Mouse (Mus musculus) layer of hippocampus, adult 8-10 months (tissue): ENCODE results near the gene Anxa9. TPM values are rescaled to one million over a fixed set of nuclear protein-coding genes. Genes with fewer than 3 reads are reported as not detected.
"Not testable (repeated sequence)": the region's sequence is repeated elsewhere in the genome, so short reads cannot be mapped to it uniquely, and the experiment has no call there.

Experiments
- DNase-seq, 2 experiments: peaks; one replicate each; pipeline ENCODE4 v3.0.0; 2022; ENCODE audit warnings: low spot score in 2 of 2
- total RNA-seq, 4 experiments: library from RNA; stranded (reverse); gene quantifications; 2 replicates each; pipeline ENCODE4 v1.2.4; 2022

The Anxa9 gene
- 1 to 10 TPM in 2 of 4 experiments, under 1 TPM in 2; 0.85 to 1.4 (median 1.2) TPM for total RNA-seq

- no peak for DNase-seq
These were observed at the start of gene Anxa9 for GRCm38 (mm10) chr3:95307100-95307499. Anxa9 (minus strand) TSS chr3:95307176.

GRCm38 (mm10) chr3:95355911-95356544, 49.1 kb upstream of the Anxa9 start:
- DNase-seq, result not testable (repeated sequence)

GRCm38 (mm10) chr3:95349491-95349890, 42.5 kb upstream of the Anxa9 start:
- DNase-seq, result no peak

GRCm38 (mm10) chr3:95348343-95348742, 41.4 kb upstream of the Anxa9 start:
- not testable (repeated sequence) for DNase-seq

GRCm38 (mm10) chr3:95346454-95346853, 39.5 kb upstream of the Anxa9 start:
- no peak for DNase-seq

- not testable (repeated sequence) for DNase-seq
These were observed 36.5 kb upstream of the Anxa9 start for GRCm38 (mm10) chr3:95343356-95344000.

- no peak for DNase-seq
These were observed 31.3 kb upstream of the Anxa9 start for GRCm38 (mm10) chr3:95338251-95338650.

- no peak for DNase-seq
These were observed 30.4 kb upstream of the Anxa9 start for GRCm38 (mm10) chr3:95337345-95337744.

GRCm38 (mm10) chr3:95331528-95331927, 24.6 kb upstream of the Anxa9 start:
- no peak for DNase-seq

- no peak for DNase-seq
These were observed 21.9 kb upstream of the Anxa9 start for GRCm38 (mm10) chr3:95328803-95329404.

GRCm38 (mm10) chr3:95324454-95325144, 17.6 kb upstream of the Anxa9 start:
- no peak for DNase-seq

GRCm38 (mm10) chr3:95323429-95323828, 16.5 kb upstream of the Anxa9 start:
- DNase-seq, result no peak

GRCm38 (mm10) chr3:95319701-95320625, 13.0 kb upstream of the Anxa9 start:
- DNase-seq, result peak; percentile 38 to 52

- DNase-seq, result no peak
These were observed 12.1 kb upstream of the Anxa9 start for GRCm38 (mm10) chr3:95319110-95319509.

- peak in 1 of 2 experiments; percentile 23 for DNase-seq
These were observed 11.6 kb upstream of the Anxa9 start for GRCm38 (mm10) chr3:95318548-95318947.

- DNase-seq, result peak in 1 of 2 experiments; percentile 37
These were observed 10.6 kb upstream of the Anxa9 start for GRCm38 (mm10) chr3:95317414-95318080.

GRCm38 (mm10) chr3:95315844-95316550, 9.0 kb upstream of the Anxa9 start:
- DNase-seq, result no peak

- peak in 1 of 2 experiments; percentile 54 for DNase-seq
These were observed 8.3 kb upstream of the Anxa9 start for GRCm38 (mm10) chr3:95315094-95315843.
